Mouse (Mus musculus) spleen, adult 2 months (tissue): ENCODE measurements at regions not wholly inside any gene's neighbourhood (a gene's known extent, or its start where the extent isn't known, plus 50 kb on each side); places are given as distances from the start of the nearest gene placed in this dataset.

Experiments used
- DNase-seq, 2 experiments: peaks; one replicate each; pipeline versions ENCODE4 v3.0.0 to v3.0.0-alpha.2; 2012 to 2021; ENCODE audit warnings: low spot score in 2 of 2, low read depth in 1 of 2
- H3K27ac ChIP-seq: fragments of 200-500 bp; 2 replicates; pipeline ENCODE4 v1.5.1; 2012; ENCODE audit warnings: low read length, inconsistent platforms; ENCODE audit not compliant: insufficient read depth
- H3K27me3 ChIP-seq: fragments of 200-500 bp; 2 replicates; pipeline ENCODE4 v1.6.1; 2012; ENCODE audit warnings: mild to moderate bottlenecking, moderate library complexity, low read length, inconsistent platforms; ENCODE audit not compliant: control insufficient read depth, insufficient read depth
- H3K36me3 ChIP-seq: fragments of 200-500 bp; 2 replicates; pipeline ENCODE4 v1.6.1; 2012; ENCODE audit warnings: mild to moderate bottlenecking, low read length, inconsistent platforms; ENCODE audit not compliant: control insufficient read depth, insufficient read depth
- H3K4me1 ChIP-seq: fragments of 200-500 bp; 2 replicates; pipeline ENCODE4 v1.6.1; 2011; ENCODE audit warnings: inconsistent platforms; ENCODE audit not compliant: control insufficient read depth, insufficient read depth, insufficient read length
- H3K4me3 ChIP-seq: fragments of 200-500 bp; 2 replicates; pipeline ENCODE4 v1.5.1; 2011; ENCODE audit warnings: mild to moderate bottlenecking, inconsistent platforms; ENCODE audit not compliant: insufficient read depth, insufficient read length; ENCODE audit errors: extremely low read depth
- CTCF ChIP-seq: fragments of 200-500 bp; IDR thresholded peaks from 2 replicates; pipeline ENCODE4 v1.5.1; 2011; ENCODE audit warnings: mild to moderate bottlenecking, inconsistent platforms; ENCODE audit not compliant: insufficient read depth, insufficient read length, insufficient replicate concordance; ENCODE audit errors: extremely low read depth
- POLR2A ChIP-seq: fragments of 200-500 bp; IDR thresholded peaks from 2 replicates; pipeline ENCODE4 v1.6.1; 2011; ENCODE audit warnings: low read depth, low read length, inconsistent platforms
- WGBS: fragments of 180-500 bp; shearing (Covaris S2); methylation state at CpG from one replicate; pipeline ENCODE4 v1.1.7; 2018; 5-methylcytosine and 5-hydroxymethylcytosine counted together

- Histone ChIP-seq H3K36me3 (no peaks in the 10 kb centered on the region), H3K27ac (no peak overlapping the region), H3K4me3 (no peak overlapping the region), H3K27me3 (peaks cover 5% of the 10 kb centered on the region; the same call in 1 of the 2 replicates), H3K4me1 (no peaks in the 10 kb centered on the region)
- no peak for DNase-seq
- TF ChIP-seq CTCF (no peak), POLR2A (no peak)
- WGBS: 4% methylated on average over 18 of the region's 18 CpGs
Measured at GRCm38 (mm10) chr9:69671199-69671598, 89.5 kb downstream of the Foxb1 start.

GRCm38 (mm10) chr9:69670551-69671044 is 90.1 kb downstream of the Foxb1 start:
- no peaks in the 10 kb centered on the region for H3K36me3 ChIP-seq
- H3K27me3 ChIP-seq: peaks cover 5% of the 10 kb centered on the region; the same call in 1 of the 2 replicates
- no peaks in the 10 kb centered on the region for H3K4me1 ChIP-seq
- no peak for DNase-seq
- TF ChIP-seq POLR2A (no peak), CTCF (no peak)
- H3K4me3 ChIP-seq: no peak overlapping the region
- H3K27ac ChIP-seq: no peak overlapping the region
- WGBS: 3% methylated on average over 17 of the region's 17 CpGs

GRCm38 (mm10) chr9:69669611-69670550 is 90.9 kb downstream of the Foxb1 start:
- H3K4me1 ChIP-seq: no peaks in the 10 kb centered on the region
- H3K27me3 ChIP-seq: peaks cover 5% of the 10 kb centered on the region; the same call in 1 of the 2 replicates
- no peak overlapping the region for H3K27ac ChIP-seq
- WGBS: 9% methylated on average over 25 of the region's 25 CpGs
- TF ChIP-seq CTCF (no peak), POLR2A (no peak)
- no peak for DNase-seq
- no peak overlapping the region for H3K4me3 ChIP-seq
- H3K36me3 ChIP-seq: no peaks in the 10 kb centered on the region

DNA sequence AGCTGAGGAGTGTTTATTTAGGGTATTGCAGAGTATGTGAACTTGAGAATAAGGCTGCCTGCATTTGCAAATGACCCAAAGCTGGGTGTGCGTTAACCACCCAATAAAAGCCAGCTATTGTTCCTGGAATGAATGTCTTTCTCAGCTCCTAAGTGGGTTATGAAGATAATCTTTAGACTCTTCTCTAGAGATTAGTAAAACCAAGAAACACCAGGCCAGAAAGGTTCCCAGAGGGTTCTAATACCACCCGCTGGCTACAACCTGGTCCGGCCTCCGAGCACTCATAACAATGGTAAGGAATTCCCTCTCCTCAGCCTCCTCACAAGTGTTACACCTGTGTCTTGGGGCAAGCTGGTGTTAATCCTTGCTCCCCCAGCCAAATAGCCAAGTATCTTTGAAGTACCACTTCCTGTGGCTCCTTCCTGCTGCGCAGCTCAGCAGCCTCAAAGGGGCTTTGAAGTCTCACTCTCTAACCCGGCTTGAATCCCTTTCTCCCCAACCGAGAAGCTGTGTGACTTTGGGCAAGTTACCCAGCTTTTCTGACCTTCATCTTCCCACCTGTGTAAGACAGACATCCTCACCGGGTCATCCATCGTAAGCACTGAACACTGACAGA is 92.2 kb downstream of the Foxb1 start:
- DNase-seq: no peak
- H3K27ac ChIP-seq: no peak overlapping the region
- no peaks in the 10 kb centered on the region for H3K36me3 ChIP-seq
- peaks cover 5% of the 10 kb centered on the region; the same call in 1 of the 2 replicates for H3K27me3 ChIP-seq
- WGBS: 24% methylated on average over 9 of the region's 9 CpGs
- H3K4me1 ChIP-seq: no peaks in the 10 kb centered on the region
- H3K4me3 ChIP-seq: no peak overlapping the region
- TF ChIP-seq POLR2A (no peak), CTCF (no peak)

- no peak for DNase-seq
Measured at GRCm38 (mm10) chr9:69667064-69667533, 93.6 kb downstream of the Foxb1 start.

GRCm38 (mm10) chr9:69664201-69664600 is 96.5 kb downstream of the Foxb1 start:
- TF ChIP-seq CTCF: no peak
- TF ChIP-seq POLR2A: no peak

More at GRCm38 (mm10) chr9:69667064-69667533, 93.6 kb downstream of the Foxb1 start:
- WGBS: 32% methylated on average over 7 of the region's 7 CpGs
- Histone ChIP-seq H3K4me3 (no peak overlapping the region), H3K36me3 (no peaks in the 10 kb centered on the region), H3K27ac (no peak overlapping the region), H3K4me1 (no peaks in the 10 kb centered on the region), H3K27me3 (peaks cover 5% of the 10 kb centered on the region; the same call in 1 of the 2 replicates)
- TF ChIP-seq CTCF (no peak), POLR2A (no peak)

More at GRCm38 (mm10) chr9:69664201-69664600, 96.5 kb downstream of the Foxb1 start:
- peaks cover 1% of the 10 kb centered on the region; the same call in 1 of the 2 replicates for H3K27me3 ChIP-seq
- H3K36me3 ChIP-seq: no peaks in the 10 kb centered on the region
- WGBS: 80% methylated on average over 3 of the region's 3 CpGs
- no peak for DNase-seq
- H3K4me3 ChIP-seq: no peak overlapping the region
- H3K4me1 ChIP-seq: no peaks in the 10 kb centered on the region
- no peak overlapping the region for H3K27ac ChIP-seq
